Mouse (Mus musculus) right cerebral cortex, adult 2 months (tissue): ENCODE data around the gene Ube2j2.
A peak's percentile ranks its signal among the peaks of the same experiment; 100 is the strongest.

Experiments used
- DNase-seq, 2 experiments: peaks; one replicate each; pipeline ENCODE4 v3.0.0; 2021 to 2022; ENCODE audit warnings: low spot score in 2 of 2

Ube2j2 gene

DNA sequence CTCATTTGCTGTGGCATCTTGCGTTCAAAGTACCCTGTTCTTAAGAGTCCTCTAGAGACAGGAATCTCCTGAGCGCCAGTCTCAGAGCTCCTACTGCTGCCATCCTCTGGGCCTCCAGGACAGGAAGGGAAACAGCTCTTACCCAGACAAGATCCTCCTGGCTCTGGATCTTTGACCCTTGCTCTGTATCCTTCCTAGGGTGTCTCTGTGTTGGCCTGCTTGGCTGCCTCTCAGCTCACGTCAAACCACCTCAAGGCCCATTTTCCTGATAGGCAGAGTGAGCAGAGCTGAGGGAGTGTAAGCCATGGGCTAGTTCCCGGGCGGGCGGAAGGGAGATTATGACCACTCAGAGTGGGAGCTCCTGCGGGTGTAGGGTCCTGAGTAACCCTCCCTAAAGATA lies 19.5 kb downstream of the Ube2j2 start:
- DNase-seq, result no peak

DNA sequence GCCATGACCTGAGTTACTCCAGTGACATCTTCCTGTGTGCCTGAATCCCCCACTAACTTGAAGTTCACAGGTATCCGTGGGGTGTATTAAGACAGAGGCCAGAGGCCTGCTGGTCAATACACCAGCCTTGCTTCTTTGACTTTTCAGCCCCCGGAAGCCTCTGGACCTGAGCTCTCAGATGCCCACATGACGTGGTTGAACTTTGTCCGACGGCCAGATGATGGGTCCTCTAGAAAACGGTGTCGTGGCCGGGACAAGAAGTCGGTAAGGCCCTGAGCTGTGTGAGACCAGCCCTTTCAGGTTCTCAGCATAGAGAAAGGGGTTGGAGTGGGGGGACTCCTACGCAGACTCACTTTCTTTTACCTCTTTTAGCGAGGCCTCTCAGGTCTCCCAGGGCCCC lies 20.8 kb downstream of the Ube2j2 start:
- DNase-seq, result no peak

GRCm38 (mm10) chr4:155969043-155969653 lies 25.5 kb downstream of the Ube2j2 start:
- DNase-seq, result no peak

DNA sequence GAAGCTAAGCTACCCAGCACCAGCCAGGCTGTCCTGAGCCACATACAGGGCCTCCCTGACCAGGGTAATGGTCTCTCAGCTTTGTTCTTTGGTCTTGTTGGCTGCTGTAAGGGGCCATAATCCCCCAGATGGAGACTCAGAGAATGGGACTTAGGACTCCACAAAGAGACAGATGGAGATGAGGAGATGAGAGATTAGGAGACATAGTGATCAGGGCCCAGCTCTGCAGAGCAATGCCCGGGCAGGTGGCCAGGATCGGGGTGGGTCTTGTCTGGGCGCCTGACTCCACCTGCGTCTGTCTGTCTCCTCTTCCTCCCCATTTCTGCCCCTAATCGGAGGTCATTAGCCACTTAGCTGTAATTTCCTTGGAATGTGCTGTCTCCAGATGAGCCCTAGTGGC lies 26.7 kb downstream of the Ube2j2 start:
- DNase-seq, result no peak

DNA sequence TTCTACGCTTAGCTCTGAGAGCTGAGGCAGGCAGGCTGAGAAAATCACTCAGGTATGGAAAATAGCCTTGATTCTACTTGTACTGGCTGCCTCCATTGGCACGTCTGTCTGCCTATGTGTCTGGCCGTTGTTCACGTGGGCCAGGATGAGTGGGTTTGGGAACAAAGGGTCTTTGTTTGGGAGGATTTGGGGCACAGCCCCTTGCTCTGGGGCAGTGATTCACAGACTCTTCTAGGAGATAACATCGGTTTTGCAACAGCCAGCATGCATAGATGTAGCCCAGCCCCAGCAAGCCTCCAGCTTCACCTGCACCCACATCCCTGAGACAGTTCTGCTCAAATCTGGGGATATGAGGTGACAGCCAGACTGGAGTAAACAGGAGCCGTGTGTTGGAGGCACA lies 29.0 kb downstream of the Ube2j2 start:
- no peak for DNase-seq

DNA sequence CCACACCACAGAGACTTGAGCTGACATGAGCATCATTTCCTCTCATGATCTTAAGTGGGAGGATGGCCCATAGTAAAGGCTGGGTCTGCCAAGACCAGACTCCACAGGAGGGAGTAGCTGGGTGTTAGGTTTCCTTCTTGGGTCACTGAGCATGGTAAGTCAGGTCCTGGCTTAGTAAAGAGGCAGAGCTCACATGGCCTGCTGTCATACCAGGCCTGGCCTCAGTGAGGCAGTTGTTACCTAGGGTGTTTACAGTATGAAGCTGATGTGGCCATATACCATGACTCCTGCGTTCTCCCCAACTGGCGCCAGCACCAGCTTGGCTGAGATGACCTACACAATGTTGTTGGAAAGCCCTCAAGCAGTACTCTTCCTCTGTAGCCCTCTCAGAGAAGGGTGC lies 29.6 kb downstream of the Ube2j2 start:
- no peak for DNase-seq

DNA sequence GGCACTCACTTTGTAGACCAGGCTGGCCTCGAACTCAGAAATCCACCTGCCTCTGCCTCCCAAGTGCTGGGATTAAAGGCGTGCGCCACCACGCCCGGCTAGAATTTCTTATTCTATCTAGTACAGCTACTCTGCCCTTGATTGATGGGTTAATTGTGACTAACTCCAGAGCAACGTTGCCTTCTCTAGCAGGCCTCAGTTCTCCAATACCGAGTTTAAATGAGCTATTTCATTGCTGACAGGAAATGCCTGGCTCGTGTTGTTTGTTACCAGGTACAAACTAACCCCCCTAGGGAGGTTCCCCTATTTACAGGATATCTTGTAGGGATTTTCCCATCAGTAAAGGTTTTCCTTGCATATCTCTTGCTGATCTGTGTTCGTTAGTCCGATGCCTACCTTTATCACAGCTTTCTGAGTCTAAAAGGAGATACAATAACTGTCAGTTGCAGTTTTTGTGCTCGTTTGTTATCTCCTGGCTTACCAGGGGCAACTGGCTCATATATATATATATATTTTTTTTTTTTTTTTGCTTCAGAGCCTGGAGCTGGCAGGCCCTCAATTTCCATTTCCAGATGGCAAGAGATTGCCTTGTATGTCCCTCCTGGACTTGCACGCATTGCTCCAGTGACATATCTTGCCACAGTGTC lies 37.9 kb downstream of the Ube2j2 start:
- DNase-seq, result no peak

- no peak for DNase-seq
Observed at GRCm38 (mm10) chr4:155983788-155984187, 40.2 kb downstream of the Ube2j2 start.

- no peak for DNase-seq
Observed at GRCm38 (mm10) chr4:155991211-155991907, 47.7 kb downstream of the Ube2j2 start.

DNA sequence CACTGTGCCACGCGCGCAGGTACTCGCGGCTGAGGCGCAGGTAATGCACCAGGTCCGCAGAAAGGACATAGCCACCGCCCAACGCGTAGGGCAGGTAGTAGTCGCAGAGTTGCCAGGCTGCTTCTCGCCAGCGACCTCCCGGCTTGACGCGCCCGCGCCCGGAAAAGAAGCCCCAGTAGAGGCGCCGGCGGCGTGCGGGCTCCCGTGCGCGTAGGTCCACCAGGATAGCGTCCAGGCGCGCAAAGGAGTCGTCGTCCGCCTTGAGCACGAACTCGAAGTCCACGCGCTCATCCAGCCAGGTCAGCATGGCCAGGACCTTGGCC lies 48.2 kb downstream of the Ube2j2 start:
- DNase-seq, result no peak

- peak; percentile 84 to 92 for DNase-seq
Observed at GRCm38 (mm10) chr4:155992241-155992905, 48.7 kb downstream of the Ube2j2 start, which contains the start of the genes B3galt6 and Sdf4. Gene B3galt6 (minus strand): TSS chr4:155992649. Gene Sdf4 (plus strand): TSS chr4:155992872.

DNA sequence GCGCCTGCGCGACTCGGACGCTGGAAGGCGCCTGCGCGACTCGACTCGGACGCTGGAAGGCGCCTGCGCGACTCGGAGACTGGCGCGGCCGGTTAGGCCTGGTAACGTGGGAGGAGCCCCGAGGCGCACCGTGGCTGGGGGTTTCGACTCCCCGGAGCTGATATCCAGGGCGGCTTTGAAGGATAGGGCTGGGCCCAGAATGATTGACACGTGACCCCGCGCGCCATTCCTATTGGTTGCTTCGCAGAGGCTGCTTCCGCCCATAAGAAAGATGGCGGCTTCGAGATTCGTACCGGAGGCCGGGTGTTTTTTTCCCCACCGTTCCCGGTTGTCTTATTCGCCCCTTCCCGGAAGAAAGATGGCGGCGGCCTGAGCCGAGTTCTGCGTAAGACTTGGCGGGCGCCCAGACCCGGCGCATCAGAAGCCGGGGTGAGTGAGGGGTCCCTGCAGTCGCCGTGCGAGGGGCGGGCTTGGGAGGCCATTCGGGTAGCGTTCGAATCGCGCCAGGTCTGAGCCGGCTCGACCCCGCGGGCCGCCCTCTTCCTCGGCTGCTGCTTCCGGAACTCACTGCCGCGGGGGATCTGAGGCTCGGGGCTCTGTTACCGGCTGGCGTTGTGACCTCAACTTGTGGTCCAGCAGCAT lies 49.4 kb downstream of the Ube2j2 start:
- peak; percentile 97 to 99 for DNase-seq

GRCm38 (mm10) chr4:155993606-155994005 lies 50.0 kb downstream of the Ube2j2 start:
- DNase-seq, result no peak

DNA sequence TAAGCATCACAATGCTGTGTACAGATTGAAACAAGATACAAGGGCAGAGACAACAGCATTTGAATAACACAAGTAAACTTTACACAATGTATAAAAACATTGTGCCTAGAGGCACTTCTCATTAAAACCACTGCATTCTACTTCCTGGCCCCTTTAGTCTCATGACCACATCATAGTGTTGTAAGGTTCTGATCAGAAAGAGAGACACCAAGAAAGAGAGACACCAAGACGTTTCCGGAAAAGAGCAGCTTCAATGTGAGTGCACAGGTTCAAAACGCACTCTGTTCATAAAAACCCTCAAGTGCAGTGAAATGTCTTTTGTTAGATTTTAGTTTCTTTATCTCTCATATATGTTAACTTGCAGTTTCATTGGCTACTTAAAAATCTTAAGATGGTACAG lies 60.5 kb downstream of the Ube2j2 start:
- no peak for DNase-seq

DNA sequence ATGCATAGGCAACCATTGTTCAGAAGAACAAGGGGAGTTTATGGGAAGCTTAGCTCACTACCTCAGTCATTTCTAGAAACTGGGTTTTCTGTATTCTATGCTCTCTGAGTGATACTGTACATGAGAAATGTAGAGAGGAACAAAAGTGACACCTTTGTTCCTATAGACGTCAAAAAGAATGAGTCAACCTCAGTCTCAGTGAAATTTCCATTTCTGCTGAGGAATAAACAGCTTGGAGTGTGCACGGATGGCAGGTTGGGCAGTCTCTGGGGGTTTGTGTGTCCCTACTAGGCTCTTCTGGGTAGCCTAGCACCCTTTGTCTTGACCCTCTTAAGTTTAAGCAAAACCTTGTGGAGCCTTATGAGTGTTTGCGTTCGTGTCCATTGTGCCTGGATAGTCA lies 64.7 kb downstream of the Ube2j2 start:
- DNase-seq, result no peak
